Mouse (Mus musculus): Measurements from ENCODE around the gene Ric3. TPM values are rescaled to one million over a fixed set of nuclear protein-coding genes. Genes with fewer than 3 reads are reported as not detected.
"Not testable (repeated sequence)": the region's sequence is repeated elsewhere in the genome, so short reads cannot be mapped to it uniquely, and the experiment has no call there.

The Ric3 gene
- polyA plus RNA-seq, 1 experiment from 2014 or later: 0.58 TPM

DNA sequence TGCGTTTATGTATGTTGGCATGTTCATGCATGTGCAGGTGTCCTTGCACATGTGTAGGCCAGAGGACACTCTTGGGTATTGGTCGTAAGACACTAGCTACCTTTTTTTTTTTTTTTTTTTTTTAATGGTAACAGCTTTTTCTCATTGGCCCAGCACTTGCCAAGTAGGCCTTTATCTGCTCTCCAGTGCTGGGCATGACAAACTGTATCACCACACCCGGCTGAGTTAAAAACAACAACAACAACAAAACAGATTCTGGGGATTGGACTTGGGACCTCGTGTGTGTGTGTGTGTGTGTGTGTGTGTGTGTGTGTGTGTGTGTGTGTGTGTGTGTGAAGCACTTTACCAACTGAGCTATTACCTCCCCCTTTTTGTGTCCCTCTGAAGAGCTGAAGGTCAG lies 13.5 kb upstream of the Ric3 start:
- Histone ChIP-seq H3K9ac (replicated peaks; ENCODE audit: low read depth) (no peak overlapping the region), H3K27ac (ENCODE audit: low read length) (no peak overlapping the region), H3K36me3 (ENCODE audit: insufficient read depth, low read length) (no peaks in the 10 kb centered on the region), H3K27me3 (replicated peaks; ENCODE audit: insufficient read depth, low read length) (no peaks in the 10 kb centered on the region), H3K9me3 (ENCODE audit: low read length) (no peaks in the 10 kb centered on the region), H3K4me2 (replicated peaks; ENCODE audit: low read depth, low read length) (no peak overlapping the region), H3K4me1 (ENCODE audit: insufficient read depth, low read depth, low read length) (no peaks in the 10 kb centered on the region), H3K4me3 (ENCODE audit: low read depth, low read length) (no peak overlapping the region)
- ATAC-seq: no peak
- 73% methylated on average over 4 of the region's 4 CpGs for whole genome bisulfite sequencing
- TF ChIP-seq EP300 (IDR thresholded peaks at IDR 0.05) (no peak), CTCF (IDR thresholded peaks at IDR 0.05) (no peak)
- DNase-seq (ENCODE audit: low spot score): peak; percentile 2

DNA sequence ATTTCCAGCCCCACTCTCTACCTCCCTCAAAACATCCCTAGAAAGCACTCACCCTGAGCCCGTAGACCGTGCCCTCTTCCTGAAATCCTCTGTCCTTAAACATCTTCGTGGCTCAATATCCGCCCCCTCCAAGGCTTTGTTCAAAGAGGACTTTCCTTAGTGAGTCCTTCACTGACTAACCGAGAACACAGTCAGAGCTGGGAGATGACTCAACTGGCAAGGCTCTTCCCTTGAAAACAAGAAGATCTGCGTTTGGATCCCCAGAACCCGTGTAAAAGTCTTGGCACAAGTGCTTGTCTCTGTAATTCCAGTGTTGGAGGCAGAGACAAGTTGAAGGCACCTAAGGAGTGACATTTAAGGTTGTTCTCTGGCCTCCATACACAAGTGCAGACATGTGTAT lies 11.2 kb upstream of the Ric3 start:
- Histone ChIP-seq H3K4me2 (replicated peaks; ENCODE audit: low read depth, low read length) (no peak overlapping the region), H3K27ac (ENCODE audit: low read length) (no peak overlapping the region), H3K27me3 (replicated peaks; ENCODE audit: insufficient read depth, low read length) (no peaks in the 10 kb centered on the region), H3K9ac (replicated peaks; ENCODE audit: low read depth) (no peak overlapping the region), H3K9me3 (ENCODE audit: low read length) (no peaks in the 10 kb centered on the region), H3K36me3 (ENCODE audit: insufficient read depth, low read length) (no peaks in the 10 kb centered on the region), H3K4me3 (ENCODE audit: low read depth, low read length) (no peak overlapping the region), H3K4me1 (ENCODE audit: insufficient read depth, low read depth, low read length) (no peaks in the 10 kb centered on the region)
- DNase-seq (ENCODE audit: low spot score): no peak
- no peak for ATAC-seq
- WGBS: 85% methylated on average over 7 of the region's 7 CpGs
- no peak for TF ChIP-seq EP300 (IDR thresholded peaks at IDR 0.05)
- TF ChIP-seq CTCF (IDR thresholded peaks at IDR 0.05): no peak

DNA sequence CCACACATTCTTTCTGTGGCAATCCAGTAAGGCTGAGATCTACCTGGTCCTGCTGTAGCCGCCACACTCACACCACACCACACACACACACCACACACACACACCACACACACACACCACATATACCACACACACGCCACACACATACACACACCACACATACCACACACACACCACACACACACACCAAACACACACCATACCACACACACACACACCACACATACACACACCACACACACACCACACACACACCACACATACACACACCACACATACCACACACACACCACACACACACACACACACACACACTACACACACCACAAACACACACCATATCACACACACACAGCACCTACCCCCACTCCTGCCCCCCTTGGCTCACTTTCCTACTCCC lies 8.2 kb upstream of the Ric3 start:
- H3K9ac ChIP-seq (replicated peaks; ENCODE audit: low read depth); H3K4me1 ChIP-seq (ENCODE audit: insufficient read depth, low read depth, low read length); H3K36me3 ChIP-seq (ENCODE audit: insufficient read depth, low read length); H3K27ac ChIP-seq (ENCODE audit: low read length); H3K9me3 ChIP-seq (ENCODE audit: low read length); H3K27me3 ChIP-seq (replicated peaks; ENCODE audit: insufficient read depth, low read length); DNase-seq (ENCODE audit: low spot score); ATAC-seq; H3K4me2 ChIP-seq (replicated peaks; ENCODE audit: low read depth, low read length); H3K4me3 ChIP-seq (ENCODE audit: low read depth, low read length): not testable (repeated sequence)
- 100% methylated on average over 1 of the region's 2 CpGs for WGBS

DNA sequence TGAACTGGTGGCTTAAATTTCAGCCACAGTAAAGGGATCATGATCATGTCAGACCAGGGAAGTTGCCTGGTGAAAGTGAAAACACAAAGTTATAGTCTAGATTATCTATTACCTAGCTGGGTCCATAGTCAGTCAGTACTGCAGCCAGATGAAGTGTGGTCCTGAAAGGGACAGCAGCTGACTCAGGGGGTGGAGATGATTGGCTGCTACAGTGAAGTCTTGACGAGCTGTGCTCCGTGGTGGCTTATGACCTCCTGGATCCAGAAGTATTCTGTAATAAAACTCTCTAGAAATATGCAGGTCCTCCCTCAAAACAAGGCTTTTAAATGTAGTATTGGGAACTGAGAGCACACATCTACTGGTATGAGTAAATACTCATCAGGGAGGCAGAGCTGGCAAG lies 3.8 kb upstream of the Ric3 start:
- Histone ChIP-seq H3K27ac (ENCODE audit: low read length) (no peak overlapping the region), H3K9ac (replicated peaks; ENCODE audit: low read depth) (no peak overlapping the region), H3K4me3 (ENCODE audit: low read depth, low read length) (no peak overlapping the region), H3K4me2 (replicated peaks; ENCODE audit: low read depth, low read length) (no peak overlapping the region), H3K4me1 (ENCODE audit: insufficient read depth, low read depth, low read length) (no peaks in the 10 kb centered on the region), H3K27me3 (replicated peaks; ENCODE audit: insufficient read depth, low read length) (no peaks in the 10 kb centered on the region), H3K36me3 (ENCODE audit: insufficient read depth, low read length) (no peaks in the 10 kb centered on the region), H3K9me3 (ENCODE audit: low read length) (no peaks in the 10 kb centered on the region)
- ATAC-seq (no peak), DNase-seq (ENCODE audit: low spot score) (peak; percentile 2)
- TF ChIP-seq CTCF (IDR thresholded peaks at IDR 0.05) (no peak), EP300 (IDR thresholded peaks at IDR 0.05) (no peak)
- WGBS: 2% methylated on average over 2 of the region's 2 CpGs

DNA sequence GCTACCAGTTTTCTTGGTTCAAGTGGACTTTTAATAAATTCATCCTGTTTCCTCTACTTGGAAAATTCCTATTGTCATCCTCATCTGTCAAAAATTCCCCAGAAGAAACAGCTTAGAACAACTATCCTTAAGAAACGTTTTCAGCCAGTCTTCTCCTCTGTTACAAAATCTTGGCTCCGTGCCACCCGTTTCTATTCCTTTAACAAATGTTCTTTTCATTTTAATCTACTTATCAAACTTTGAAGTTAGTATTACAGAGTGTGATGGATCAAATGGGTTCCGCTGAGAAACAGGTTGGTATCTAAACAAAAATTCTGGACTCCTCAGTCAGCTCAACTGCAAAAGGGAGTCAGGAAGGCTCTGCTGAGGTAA lies 668 bp upstream of the Ric3 start:
- no peak for TF ChIP-seq EP300 (IDR thresholded peaks at IDR 0.05)
- TF ChIP-seq CTCF (IDR thresholded peaks at IDR 0.05): no peak
- no peak for ATAC-seq
- no peak overlapping the region for H3K4me3 ChIP-seq (ENCODE audit: low read depth, low read length)
- H3K27me3 ChIP-seq (replicated peaks; ENCODE audit: insufficient read depth, low read length): no peaks in the 10 kb centered on the region
- no peak overlapping the region for H3K9ac ChIP-seq (replicated peaks; ENCODE audit: low read depth)
- H3K9me3 ChIP-seq (ENCODE audit: low read length): no peaks in the 10 kb centered on the region
- DNase-seq (ENCODE audit: low spot score): peak; percentile 3
- no peak overlapping the region for H3K4me2 ChIP-seq (replicated peaks; ENCODE audit: low read depth, low read length)
- no peak overlapping the region for H3K27ac ChIP-seq (ENCODE audit: low read length)
- no peaks in the 10 kb centered on the region for H3K4me1 ChIP-seq (ENCODE audit: insufficient read depth, low read depth, low read length)
- 56% methylated on average over 4 of the region's 4 CpGs for WGBS
- no peaks in the 10 kb centered on the region for H3K36me3 ChIP-seq (ENCODE audit: insufficient read depth, low read length)

DNA sequence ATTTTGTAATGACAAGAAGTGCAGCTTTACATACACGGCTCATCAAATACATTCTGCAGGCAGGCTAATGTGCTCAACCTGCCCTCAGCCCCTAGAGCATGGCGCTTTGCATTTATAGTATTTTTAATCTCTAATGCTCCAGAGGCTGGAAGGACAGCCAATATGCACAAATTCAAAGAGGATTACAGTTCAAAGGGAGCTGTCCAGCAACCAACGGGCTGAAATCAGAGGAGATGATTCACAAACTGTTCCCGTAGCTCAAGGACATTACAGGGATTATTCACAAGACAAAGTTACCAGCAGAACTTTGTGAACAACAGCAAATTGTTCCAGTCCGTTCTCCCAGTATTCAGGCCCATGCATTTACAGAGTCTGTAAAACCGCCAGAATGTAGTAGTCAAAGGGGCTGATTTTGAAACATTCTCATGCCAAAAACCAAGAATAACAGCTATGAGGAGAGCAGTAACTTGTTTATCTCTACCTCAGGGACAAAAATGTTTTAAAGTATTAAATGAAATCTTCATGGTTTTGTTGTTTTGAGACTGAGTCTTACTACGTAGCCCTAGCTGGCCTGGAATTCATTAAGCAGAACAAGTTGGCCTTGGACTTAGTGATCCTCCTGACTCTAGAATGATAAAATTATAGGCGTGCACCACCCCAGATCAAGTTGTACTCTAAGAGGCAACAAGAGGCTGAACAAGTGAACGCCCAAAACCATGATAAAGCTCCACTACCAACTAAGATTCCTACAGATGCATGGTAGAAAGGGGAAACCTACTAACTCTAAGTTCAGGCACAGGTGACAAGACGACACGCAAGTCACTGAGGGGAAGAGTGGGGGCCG lies 640 bp downstream of the Ric3 start:
- Histone ChIP-seq H3K4me2 (replicated peaks; ENCODE audit: low read depth, low read length) (peak overlapping the region; percentile 56), H3K4me3 (ENCODE audit: low read depth, low read length) (peak overlapping the region; percentile 35), H3K4me1 (ENCODE audit: insufficient read depth, low read depth, low read length) (no peaks in the 10 kb centered on the region), H3K27ac (ENCODE audit: low read length) (no peak overlapping the region), H3K9me3 (ENCODE audit: low read length) (no peaks in the 10 kb centered on the region), H3K9ac (replicated peaks; ENCODE audit: low read depth) (no peak overlapping the region), H3K36me3 (ENCODE audit: insufficient read depth, low read length) (no peaks in the 10 kb centered on the region), H3K27me3 (replicated peaks; ENCODE audit: insufficient read depth, low read length) (no peaks in the 10 kb centered on the region)
- DNase-seq (ENCODE audit: low spot score) (peak; percentile 47), ATAC-seq (no peak)
- 24% methylated on average over 12 of the region's 12 CpGs for WGBS
- TF ChIP-seq CTCF (IDR thresholded peaks at IDR 0.05): no peak

DNA sequence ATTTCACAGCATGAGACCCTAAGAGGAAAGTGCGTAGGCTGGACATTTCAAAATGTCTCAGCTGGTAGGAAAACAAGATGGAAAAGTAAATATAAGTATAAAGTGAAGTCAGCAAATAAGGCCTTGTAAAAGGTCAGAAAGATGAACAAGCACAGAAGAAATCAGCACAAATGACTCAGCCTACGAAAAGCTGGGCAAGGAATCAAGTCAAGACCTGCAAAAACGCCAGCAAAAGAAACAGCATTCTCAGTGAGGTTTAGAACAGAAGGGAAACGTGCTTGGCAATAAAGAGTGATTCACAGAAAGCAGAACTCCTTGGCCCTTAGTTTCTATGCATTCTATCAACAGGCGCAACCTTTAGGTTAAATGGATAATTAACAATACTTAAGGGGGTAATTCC lies 10.8 kb downstream of the Ric3 start:
- DNase-seq (ENCODE audit: low spot score): peak; percentile 3
- Histone ChIP-seq H3K4me3 (ENCODE audit: low read depth, low read length) (no peak overlapping the region), H3K36me3 (ENCODE audit: insufficient read depth, low read length) (no peaks in the 10 kb centered on the region), H3K4me2 (replicated peaks; ENCODE audit: low read depth, low read length) (no peak overlapping the region), H3K27me3 (replicated peaks; ENCODE audit: insufficient read depth, low read length) (no peaks in the 10 kb centered on the region), H3K9me3 (ENCODE audit: low read length) (no peaks in the 10 kb centered on the region), H3K9ac (replicated peaks; ENCODE audit: low read depth) (no peak overlapping the region), H3K27ac (ENCODE audit: low read length) (no peak overlapping the region), H3K4me1 (ENCODE audit: insufficient read depth, low read depth, low read length) (no peaks in the 10 kb centered on the region)
- TF ChIP-seq EP300 (IDR thresholded peaks at IDR 0.05) (no peak), CTCF (IDR thresholded peaks at IDR 0.05) (no peak)
- 62% methylated on average over 5 of the region's 5 CpGs for WGBS
- no peak for ATAC-seq
